Mouse (Mus musculus) bone marrow macrophage, adult 2 months (primary cell): Measurements from ENCODE around the gene Peli1.

Experiments
- CTCF ChIP-seq: IDR thresholded peaks from 2 replicates; pipeline ENCODE4 v1.5.1; 2012; ENCODE audit warnings: low read depth, mild to moderate bottlenecking, low read length, moderate library complexity
- POLR2A ChIP-seq: IDR thresholded peaks from 2 replicates; pipeline ENCODE4 v1.6.1; 2012; ENCODE audit warnings: mild to moderate bottlenecking, low read depth, low read length, borderline replicate concordance

DNA sequence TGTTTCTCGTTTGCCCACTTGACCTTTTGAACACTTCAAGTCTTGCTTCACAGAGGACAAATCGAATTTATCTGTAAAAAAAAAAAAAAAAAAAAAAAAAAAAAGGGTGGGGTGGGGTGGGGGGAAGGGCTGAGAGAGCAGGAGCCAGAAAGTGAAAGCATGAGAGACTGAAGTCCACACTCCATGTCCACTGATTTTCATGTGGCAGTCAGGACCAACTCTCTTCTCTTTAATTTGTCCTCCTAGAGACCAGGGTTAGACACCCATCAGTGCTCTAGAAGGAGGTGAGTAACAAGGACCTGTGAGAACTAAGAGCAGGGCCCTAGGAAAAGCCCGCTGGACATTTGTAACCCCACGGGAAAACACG is 32.7 kb upstream of the Peli1 start:
- no peak for TF ChIP-seq CTCF
- TF ChIP-seq POLR2A: no peak
